Mouse (Mus musculus): ENCODE data around the gene Gm9945.

The Gm9945 gene

DNA sequence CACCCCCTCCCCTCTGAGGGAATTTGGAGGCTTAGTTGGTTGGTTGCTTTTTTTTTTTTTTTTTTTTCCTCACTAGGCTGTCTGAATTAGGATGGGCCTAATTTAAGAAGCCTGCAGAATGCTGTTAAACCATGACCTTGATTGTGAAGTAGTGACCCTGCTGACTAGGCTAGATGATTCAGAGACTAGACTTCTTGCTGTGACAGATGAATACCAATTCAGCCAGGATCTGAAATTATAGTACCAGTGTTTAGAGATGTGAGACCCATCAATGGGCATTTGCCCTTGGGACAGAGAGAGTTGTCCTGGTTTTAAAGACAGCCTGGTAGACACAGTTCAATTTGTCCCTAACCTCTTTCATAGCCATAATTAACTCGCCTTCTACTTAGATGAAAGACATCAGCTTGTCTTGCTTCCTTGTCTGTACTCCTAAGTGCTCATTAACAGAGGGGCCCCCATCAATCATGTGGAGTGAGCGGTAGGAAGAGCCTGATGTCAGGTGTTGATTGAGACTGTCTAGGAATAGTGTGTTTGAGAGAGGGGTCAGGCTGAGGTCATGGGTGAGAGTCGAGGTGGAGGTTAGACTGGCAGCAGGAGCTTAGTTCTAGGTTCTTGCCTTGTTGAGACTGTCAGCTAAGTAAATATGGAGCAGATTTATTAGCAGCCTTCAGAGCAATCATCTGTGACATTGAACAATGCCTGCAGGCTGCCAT is 13.4 kb downstream of the Gm9945 start:
- DNase-seq (ENCODE audit: extremely low read depth, low read depth): no peak

DNA sequence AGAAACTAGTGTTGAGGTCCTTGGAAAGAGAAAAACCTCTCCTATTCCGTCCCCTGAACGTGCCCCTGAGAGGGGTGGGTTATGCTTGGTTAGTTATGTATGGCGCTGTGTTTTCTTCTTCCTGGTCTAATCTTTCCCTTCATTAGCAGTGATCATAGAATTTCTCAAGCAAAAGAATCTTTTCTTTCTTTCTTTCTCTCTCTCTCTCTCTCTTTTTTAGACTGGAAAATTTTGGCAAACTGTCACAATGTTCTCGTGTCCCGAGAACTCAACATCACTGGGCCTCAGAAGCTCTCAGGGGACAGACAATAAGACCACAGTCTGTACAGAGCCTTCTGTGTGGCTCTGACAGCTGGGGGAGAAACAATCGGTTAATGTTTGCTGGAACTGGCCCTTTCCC is 15.5 kb downstream of the Gm9945 start:
- no peak for DNase-seq (ENCODE audit: extremely low read depth, low read depth)

DNA sequence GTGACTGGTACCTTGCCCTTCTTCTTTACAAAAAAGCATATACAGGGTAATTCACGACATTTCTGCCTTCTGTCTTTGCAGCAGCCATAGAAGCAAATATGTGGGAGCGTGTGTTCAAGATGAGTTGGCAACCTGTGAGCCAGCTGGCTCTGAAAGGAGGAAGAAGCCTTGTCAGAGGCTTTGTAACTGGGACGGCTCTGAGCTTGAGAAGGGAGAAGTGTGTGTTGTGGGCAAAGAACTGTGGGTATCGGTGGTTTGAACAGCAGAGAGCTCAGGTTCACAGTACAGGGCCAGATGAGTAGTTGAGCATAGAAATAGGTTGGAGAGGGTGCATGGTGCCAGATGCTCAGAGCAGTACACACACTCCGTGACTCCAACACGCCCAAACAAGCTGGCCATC is 17.0 kb downstream of the Gm9945 start:
- DNase-seq (ENCODE audit: extremely low read depth, low read depth): no peak

DNA sequence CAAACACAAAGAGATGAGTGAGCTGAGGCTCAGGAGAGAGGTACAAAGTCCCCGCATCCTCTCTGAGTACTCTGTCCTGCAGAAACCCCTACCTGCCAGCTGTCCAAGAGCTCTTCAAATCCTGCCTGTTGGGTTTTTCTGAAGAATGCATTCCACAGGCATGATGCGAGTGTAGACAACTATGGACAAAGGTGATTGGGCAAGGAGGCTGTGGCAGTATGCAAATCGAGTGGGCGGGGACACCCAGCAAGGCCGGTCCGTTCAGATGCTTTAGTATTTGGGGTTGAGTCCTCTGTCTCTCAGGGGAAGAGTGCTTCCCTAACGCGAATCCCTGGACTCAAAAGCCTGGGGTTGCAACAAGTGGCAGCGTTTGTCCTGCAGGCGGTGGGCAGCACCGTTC is 20.6 kb downstream of the Gm9945 start:
- DNase-seq (ENCODE audit: extremely low read depth, low read depth): no peak

DNA sequence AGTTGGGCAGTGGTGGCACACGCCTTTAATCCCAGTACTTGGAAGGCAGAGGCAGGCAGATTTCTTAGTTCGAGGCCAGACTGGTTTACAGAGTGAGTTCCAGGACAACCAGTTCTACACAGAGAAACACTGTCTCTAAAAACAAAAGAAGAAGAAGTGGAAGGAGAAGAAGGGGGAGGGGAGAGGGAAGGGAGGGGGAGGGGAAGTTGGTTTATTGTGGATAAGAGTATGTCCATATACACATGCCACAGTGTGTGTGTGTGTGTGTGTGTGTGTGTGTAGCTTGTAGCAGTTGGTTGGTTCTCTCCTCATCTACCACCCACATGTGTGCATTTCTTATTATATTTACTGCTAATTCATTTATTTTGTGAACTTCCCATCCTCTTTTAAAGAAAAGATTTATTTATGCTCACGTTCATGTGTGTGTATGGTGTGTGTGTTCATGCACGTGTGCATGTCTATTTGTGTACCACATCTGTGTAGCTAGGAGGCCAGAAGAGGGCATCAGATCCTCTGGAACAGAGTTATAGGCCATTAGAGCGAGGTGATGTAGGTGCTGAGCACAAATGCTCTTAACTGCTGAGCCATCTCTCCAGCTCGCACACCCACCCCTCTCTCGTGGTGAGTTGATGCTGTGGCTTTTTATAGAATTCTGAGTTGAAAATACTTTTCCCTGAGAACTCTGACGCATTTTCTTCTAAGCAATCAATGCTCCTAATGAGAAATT is 22.2 kb downstream of the Gm9945 start:
- DNase-seq (ENCODE audit: extremely low read depth, low read depth): no peak

DNA sequence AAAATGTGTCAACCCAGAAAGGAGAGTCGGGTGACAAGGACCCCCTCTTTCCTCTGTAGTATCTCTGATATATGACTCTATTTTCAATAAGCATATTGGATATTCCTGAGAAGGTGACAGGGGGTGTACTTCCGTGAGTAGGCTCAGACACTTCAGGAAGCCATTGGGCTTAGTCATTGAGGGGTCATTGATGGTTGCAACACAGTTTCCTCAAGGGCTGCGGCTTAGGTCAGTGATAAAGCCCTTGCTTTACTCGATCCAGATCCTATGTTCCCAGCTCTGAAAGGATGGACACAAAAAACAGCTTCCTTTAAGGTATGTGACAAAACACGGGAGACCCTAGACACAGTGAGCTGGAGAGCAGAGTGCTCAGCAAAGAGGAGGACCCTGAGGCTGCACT is 23.8 kb downstream of the Gm9945 start:
- no peak for DNase-seq (ENCODE audit: extremely low read depth, low read depth)

DNA sequence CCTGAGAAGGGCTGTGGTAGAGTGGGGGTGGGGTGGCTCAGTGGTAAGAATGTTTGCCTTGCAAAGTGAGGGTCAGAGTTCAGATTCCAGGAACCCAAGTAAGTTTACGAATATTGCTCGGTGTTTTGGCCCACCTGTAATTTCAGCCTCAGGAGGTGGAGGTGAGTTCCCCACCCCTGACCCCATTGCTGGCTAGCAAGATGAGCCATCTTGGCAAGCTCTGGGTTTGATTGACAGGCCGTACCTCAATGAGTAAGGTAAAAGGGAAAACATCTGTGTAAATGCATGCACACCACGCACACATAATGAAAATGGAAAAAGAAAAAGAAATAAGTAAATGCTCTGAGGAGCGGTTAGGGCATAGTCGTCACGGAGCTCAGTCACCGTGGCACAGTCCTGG is 24.4 kb downstream of the Gm9945 start:
- DNase-seq (ENCODE audit: extremely low read depth, low read depth): no peak

DNA sequence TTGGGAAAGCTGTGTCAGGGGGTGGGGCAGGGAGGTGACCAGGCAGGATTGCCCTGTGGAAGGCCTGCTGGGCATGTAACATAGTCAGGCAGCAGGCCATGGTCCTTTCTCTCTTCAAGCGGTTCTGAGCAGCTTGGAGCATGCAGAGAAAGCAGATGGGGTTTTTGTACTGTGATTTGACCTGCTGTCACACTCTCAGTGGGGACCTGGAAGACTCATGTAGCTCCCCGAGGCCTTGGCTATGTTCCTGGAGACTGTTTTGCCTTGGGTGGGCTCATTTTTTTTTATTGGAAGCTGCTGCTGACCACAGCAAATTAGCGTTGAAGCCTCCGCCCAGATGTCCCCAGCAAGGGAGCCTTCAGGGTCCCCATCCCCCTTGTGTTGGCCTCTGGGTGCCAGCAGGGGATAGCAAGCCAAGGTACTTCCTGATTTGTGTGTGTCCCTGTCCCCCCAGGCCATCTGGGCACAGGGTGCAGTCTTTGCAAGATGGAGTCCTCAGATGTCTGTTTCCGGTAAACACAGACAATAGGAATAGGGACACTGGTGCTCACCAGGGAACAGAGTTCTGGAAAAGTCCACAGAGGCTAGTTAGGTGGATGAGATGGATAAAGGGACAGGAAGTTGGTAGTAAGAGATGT is 25.2 kb downstream of the Gm9945 start:
- DNase-seq (ENCODE audit: extremely low read depth, low read depth): no peak

DNA sequence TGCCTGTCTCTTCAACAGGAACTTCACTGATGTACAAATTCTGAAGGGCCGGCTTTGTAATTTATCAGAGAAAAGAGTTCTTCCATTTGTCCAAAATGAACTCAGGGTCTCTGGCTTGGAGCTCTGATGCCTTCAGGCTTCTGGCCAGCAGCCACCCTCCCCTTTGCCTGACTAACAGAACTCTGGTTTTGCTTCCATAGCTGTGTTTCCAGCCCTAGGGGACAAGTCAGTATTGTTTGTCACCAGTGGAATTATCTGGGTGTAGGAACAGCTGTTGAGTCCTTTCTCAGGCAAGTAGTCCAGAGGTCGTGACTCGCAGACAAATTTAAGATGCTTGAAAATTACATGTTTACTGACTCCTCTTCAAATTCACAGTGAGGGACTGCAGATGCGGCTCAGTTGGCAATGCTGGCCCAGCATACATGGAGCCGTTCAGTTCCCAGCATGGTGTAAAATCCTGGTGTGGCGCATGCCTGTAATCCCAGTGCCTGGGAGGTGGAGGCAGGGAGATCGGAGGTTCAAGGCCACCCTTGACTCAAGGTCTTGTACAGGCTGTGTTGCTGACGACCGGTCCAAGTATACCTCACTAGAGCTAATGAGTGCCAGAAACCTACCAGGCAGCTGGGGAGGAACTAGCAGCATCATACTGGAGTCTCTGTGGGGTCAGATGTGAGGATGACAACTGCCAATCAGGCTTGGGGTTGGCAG is 27.3 kb downstream of the Gm9945 start:
- no peak for DNase-seq (ENCODE audit: extremely low read depth, low read depth)

DNA sequence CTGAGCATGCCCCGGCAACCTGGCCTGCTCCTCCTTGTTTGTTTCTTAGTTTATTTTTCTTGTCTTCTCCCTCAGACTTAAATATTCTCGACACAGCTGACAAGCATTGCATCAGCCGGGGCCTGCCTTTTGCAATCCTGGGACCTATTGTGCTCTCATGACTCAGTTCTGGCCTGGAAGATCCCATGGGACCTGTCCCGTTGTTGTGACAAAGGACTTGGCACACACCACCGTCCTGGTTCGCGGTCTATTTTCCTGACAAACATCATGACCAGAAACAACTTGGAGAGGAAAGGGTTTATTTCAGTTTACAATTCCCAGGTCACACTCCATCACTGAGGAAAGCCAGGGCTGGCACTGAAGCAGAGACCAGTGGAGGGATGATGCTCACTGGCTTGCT is 28.2 kb downstream of the Gm9945 start:
- DNase-seq (ENCODE audit: extremely low read depth, low read depth): no peak

DNA sequence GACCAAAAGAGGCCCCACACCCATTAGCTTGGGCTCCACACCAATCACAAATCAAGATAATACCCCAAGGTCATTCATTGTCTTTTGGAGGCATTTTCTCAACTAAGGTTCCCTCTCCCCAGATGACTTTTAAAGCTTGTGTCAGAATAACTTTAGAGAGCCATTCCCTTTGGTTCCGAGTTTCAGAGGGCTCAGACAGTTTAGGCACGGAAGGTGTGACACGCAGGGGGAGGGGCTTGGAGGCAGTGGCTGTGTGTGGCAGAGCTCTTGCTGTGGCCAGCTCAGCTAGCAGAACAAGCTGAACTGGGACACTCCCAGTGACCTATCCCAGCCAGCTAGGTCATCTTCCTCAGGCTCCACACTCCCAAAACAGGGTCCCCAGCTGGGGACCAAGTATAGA is 28.6 kb downstream of the Gm9945 start:
- no peak for DNase-seq (ENCODE audit: extremely low read depth, low read depth)

DNA sequence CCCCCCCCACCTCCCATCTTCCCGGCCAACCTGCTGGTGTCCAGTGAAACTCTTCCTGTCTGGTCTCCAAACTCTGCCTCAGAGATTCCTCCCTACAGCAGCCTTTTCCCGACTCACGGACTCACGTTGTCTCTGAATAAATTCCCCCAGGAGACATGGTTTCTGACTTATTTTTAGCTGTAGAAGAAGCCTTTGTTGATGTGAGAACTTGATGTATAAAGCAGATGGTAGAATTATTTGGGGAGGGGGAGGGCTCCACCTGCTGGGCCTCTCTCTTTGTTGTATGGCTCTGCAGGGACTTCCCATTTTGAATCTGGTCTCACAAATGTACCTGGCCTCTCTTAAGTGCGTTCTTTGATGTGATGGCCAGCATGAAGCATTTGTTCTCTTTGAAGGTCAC is 30.4 kb downstream of the Gm9945 start:
- no peak for DNase-seq (ENCODE audit: extremely low read depth, low read depth)

DNA sequence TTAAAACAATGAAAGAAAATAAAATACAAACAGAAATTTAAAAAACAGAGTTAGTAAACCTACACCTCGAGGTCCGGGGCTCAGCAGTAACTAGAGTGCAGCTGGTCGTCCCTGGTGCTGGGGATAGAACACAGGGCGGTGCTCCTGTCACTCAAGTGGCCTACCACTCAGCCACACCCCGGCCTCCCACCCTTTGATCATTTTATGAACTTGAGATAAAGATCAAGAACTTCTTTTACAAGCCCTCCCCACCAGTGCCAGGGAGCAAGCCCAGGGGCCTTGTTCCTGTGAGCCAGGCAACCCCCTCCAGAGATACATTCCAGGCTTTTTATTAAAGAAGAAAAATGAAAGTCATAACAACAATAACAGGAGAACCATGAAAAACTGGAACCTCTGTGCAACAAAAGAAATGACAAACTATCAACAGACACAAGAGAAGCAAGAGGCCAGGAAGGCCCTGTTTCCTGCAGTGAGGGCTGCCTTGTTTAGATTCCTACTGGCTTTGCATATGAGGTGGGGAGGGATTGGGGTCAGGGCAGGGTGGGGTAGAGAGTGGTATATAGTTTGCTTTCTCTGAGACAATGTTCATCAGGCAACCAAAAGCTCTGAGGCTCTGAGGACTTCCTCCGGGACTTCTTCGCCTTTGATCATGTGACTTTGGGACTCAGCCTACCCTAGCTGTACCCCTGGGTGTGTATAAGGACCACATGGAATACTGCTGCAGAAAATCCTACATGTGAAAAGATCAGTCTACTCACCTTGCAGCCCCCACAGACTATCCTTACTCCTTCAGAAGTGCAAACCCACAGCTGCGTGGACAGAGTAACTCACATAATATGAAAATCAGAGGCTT is 37.0 kb downstream of the Gm9945 start:
- no peak for DNase-seq (ENCODE audit: extremely low read depth, low read depth)

DNA sequence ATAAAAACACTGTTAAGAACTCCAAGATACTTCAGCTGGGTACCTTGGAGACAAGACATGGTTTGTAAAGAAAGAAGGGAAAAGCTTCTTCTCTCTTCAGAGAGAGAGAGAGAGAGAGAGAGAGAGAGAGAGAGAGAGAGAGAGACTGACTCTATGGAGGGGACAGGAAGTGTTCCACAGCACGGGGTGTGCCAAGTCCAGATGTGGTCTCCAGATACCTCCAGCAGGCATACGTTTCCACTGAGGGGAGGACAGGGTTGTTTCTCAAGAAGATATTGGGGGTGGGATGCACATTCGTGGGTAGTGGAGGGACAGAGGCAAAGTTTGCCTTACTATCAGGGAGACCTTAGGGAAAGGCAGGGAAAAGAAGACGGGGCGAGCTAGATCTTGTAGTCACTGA is 38.8 kb downstream of the Gm9945 start:
- DNase-seq (ENCODE audit: extremely low read depth, low read depth): peak; percentile 80

DNA sequence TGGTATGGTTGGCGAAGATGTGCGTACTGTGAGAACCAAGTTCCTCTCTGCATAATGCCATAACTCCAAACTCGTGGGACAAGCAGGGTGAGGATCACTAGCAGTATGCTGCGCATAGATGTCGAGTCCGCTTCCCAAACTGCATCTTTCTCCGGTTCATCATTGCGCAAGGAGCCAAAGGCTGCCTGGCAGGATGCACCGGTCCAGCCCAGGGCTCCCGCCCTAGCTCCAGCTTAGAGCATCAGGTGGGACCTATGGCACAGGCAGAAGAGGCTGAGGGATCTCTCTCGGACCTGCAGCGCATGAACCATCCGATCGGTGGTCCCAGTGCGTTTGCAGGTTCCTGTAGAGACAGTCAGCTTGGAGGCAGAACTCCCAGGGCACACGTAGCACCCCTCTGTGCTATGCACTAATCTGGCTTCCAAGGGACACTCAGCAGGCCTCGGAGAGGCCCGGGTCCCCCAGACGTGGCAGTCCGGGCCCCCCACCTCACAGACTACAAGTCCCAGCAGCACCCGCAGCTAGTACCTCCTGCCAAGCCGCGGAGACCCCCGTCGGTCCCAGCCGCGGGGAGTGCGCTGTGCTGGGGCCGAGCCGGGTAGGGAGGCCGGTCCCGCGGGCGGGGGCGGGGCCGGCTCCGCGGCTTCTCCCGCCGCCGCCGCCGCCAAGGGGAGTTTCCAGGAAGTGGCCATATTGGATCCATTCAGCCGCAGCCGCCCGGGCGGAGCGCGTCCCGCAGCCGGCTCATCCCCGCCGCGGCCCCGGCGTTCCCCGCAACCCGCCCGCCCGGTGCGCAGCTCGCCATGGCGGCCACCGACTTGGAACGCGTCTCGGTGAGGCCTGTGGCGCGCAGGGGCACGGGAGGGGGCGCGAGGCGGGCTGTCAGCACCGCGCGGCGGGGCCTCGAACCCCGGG is 39.5 kb downstream of the Gm9945 start, which contains the start of gene Sept8:
Gene Sept8, plus strand, starts transcription at position 51 of the 915 bp plus-strand sequence.
- DNase-seq (ENCODE audit: extremely low read depth, low read depth): no peak

DNA sequence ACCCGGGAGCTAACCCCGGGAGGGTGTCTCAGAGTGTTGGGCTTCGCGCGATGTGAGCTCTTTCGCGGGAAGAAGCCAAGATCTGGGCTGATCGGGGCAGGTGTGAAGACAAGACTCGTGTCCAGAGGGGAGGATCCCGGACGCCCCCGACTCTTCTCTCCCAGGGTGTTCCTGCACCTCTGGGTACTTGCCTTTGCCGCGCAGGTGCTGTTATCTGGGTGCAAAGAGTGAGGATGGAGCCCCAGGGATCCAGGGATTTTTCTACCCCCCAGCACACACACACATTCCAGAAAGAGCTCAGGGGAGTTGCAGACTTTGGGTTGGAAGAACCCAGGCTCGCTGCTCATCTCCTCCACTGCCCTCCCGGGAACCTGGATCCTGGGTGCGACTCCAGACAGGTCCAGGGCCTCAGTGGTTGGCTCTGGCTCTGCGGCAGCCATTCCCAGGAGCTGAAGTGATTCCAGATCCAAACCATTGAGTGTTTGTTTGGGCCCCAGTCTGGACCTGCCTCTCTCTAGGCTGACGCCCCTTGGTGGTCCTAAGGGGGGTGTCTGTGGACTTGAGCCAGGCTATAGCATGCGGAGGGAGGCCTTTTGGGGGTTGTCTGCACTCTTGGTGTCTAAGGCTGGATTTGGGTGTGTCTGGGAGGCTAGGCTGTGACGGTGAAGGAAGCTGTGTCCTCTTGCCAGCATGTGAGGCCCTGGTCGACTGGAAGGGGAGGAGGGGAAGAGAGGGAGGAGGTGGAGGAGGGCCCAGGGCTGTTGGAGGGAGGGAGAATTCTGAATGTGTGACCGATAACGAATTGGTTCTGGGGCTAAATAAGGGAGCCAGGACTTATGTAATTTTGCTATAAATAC is 40.4 kb downstream of the Gm9945 start:
- peak; percentile 86 for DNase-seq (ENCODE audit: extremely low read depth, low read depth)

DNA sequence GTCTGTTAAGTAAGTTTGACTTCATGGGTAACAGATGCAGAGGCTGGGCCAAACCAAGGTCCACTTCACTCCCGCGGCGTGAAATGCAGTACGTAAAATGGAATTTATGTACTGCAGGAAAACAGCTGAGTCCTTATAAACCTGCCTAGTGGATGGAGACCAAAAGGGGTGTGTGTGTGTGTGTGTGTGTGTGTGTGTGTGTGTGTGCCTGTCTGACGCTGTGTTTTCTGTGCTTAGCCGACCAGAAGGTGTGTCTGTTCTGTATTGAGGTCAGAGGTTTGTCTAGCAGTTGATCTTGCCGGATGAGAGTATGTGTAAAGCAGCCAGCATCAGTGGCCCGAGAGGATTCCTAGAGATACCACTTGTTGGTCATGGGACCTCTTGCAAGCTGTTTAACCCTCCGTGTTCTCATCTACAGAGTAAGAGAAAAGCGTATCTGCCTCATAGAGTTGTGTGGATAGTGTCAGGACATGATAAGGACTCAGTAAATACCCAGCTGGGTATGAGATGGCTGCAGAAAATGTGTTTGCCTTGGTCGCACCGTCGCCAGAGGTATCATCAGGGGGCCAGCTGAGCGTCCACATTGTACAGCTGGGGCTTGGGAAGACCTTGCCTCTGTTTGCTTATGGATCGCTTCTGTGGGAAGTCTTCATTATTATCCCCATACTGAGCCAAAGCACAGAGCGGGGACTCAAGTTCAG is 41.3 kb downstream of the Gm9945 start:
- peak; percentile 46 for DNase-seq (ENCODE audit: extremely low read depth, low read depth)

DNA sequence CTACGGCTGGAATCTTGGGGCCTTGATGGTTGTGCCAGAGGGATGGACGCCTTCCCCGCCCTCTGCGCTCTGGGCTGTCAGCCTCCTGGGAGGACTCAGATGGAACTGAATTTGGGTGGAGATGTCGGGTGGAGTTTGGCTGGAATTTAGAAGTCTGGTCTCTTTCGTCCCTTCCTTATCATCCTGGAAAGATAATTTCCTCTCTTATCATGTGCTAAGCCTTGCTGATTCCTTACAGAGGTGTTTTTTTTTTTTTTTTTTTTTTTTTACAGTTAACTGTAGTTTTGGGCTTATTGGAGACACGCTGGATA is 41.8 kb downstream of the Gm9945 start:
- DNase-seq (ENCODE audit: extremely low read depth, low read depth): no peak

DNA sequence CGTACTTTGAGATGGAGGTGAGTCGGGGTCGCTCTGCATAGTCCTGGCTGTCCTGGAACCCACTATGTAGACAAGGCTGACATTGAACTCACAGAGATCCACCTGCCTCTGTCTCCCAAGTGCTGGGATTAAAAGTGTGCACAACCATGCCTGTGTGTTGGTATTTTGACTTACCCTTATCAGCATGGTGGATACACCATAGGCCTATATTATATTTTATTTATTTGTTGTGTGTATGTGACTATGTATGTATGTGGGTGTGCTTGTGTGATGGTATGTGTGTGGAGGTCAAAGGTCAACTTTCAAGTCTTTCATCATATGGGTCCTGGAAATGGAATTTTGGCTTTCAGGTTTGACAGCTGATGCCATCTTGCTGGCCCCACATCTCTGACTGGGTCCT is 42.4 kb downstream of the Gm9945 start:
- no peak for DNase-seq (ENCODE audit: extremely low read depth, low read depth)
